Mouse (Mus musculus): Measurements from ENCODE around the gene Sec14l1. TPM values are rescaled to one million over a fixed set of nuclear protein-coding genes. Genes with fewer than 3 reads are reported as not detected.

The Sec14l1 gene
- total and polyA plus RNA-seq, 3 experiments, result 42.0 to 55.9 TPM; not detected in 1

GRCm38 (mm10) chr11:117101351-117101921 lies 13.5 kb upstream of the Sec14l1 start (continued):
- no peak for TF ChIP-seq USF2 (IDR thresholded peaks at IDR 0.05; ENCODE audit: borderline replicate concordance in 1 of 2, insufficient read depth in 1 of 2, low read depth in 1 of 2, low read length in 2 of 2)

DNA sequence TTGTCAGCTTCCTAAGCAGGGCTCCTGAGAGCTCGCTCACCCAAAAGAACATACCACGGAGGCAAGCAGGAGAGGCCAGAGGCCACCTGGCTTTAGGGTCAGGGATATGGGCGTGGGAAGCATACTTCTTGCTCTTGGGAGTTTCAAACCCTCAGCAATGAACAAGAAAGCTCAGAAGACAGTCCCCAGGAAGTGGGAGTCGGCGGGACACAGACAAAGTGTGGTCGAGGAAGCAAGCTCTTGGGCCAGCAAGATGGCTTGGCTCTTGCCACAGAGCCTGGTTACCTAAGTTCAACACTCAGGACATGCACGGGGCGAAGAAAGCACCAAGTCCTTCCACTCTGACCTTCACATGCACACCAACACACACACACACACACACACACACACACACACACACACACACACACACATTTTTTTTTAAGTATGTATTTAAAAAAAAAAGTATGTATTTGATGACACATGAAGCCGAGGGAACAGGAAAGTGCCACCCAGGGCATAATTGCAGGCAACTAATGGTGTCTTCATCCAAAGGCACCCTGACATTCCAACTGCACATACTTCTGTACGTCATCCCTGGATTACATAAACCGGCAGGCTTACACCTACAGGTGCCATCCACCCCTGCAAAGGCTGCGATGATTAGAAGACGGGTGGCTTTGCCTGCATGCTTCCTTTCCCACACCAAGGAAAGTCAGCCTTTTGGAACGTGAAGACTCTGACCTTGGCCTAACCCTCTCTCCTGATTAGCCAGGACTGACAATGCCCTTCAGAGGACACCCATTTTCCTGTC lies 12.8 kb upstream of the Sec14l1 start:
- no peak for TF ChIP-seq JUND (IDR thresholded peaks at IDR 0.05; ENCODE audit: low read depth, low read length)
- TF ChIP-seq USF1 (IDR thresholded peaks at IDR 0.05; ENCODE audit: low read depth, low read length), result no peak
- no peak for TF ChIP-seq KAT2A (conservative IDR thresholded peaks at IDR 0.05; ENCODE audit: low read depth, low read length)
- no peak for TF ChIP-seq GATA1 (IDR thresholded peaks at IDR 0.05; ENCODE audit: low read depth, low read length)
- no peak for TF ChIP-seq SMC3 (IDR thresholded peaks at IDR 0.05; ENCODE audit: low read depth, low read length)
- TF ChIP-seq E2F4 (IDR thresholded peaks at IDR 0.05; ENCODE audit: borderline replicate concordance, low read depth, low read length), result no peak
- no peak for TF ChIP-seq SIN3A (IDR thresholded peaks at IDR 0.05; ENCODE audit: low read length)
- TF ChIP-seq CHD2 (IDR thresholded peaks at IDR 0.05; ENCODE audit: low read length), result no peak
- no peak for TF ChIP-seq ELF1 (IDR thresholded peaks at IDR 0.05; ENCODE audit: low read depth, low read length)
- no peak for TF ChIP-seq ZC3H11A (IDR thresholded peaks at IDR 0.05; ENCODE audit: low read depth, low read length)
- no peak for TF ChIP-seq EP300 (IDR thresholded peaks at IDR 0.05; ENCODE audit: low read depth in 1 of 2, low read length in 2 of 2)
- no peak for TF ChIP-seq CTCF (IDR thresholded peaks at IDR 0.05 in 2 of 3, conservative IDR thresholded peaks at IDR 0.05 in 1 of 3; ENCODE audit: control insufficient read depth in 1 of 3, insufficient read depth in 1 of 3, low read depth in 2 of 3, low read length in 3 of 3, poor library complexity in 1 of 3, severe bottlenecking in 1 of 3)
- TF ChIP-seq MAZ (IDR thresholded peaks at IDR 0.05; ENCODE audit: low read depth, low read length), result no peak
- TF ChIP-seq CHD1 (IDR thresholded peaks at IDR 0.05; ENCODE audit: low read depth, low read length), result no peak
- no peak for TF ChIP-seq NELFE (IDR thresholded peaks at IDR 0.05; ENCODE audit: low read depth, low read length)
- TF ChIP-seq POLR2AphosphoS2 (IDR thresholded peaks at IDR 0.05; ENCODE audit: low read length), result no peak
- TF ChIP-seq MAX (IDR thresholded peaks at IDR 0.05; ENCODE audit: low read length), result no peak
- no peak for TF ChIP-seq MEF2A (IDR thresholded peaks at IDR 0.05; ENCODE audit: extremely low read depth, insufficient replicate concordance, low read depth, low read length, poor library complexity, severe bottlenecking)
- Histone ChIP-seq H3K4me1 (ENCODE audit: control insufficient read depth in 1 of 2, insufficient read depth in 2 of 2, low read length in 2 of 2) (peaks cover 7 to 14% of the 10 kb centered on the region in 2 experiments), H3K9me3 (replicated peaks; ENCODE audit: insufficient read depth, low read length) (no peaks in the 10 kb centered on the region), H3K27ac (ENCODE audit: control insufficient read depth, low read depth, low read length) (no peak overlapping the region), H3K79me2 (ENCODE audit: control insufficient read depth, insufficient read depth, low read length, poor library complexity) (no peaks in the 10 kb centered on the region), H3K9ac (ENCODE audit: control insufficient read depth, low read depth, low read length, poor library complexity, severe bottlenecking) (no peak overlapping the region), H3K27me3 (ENCODE audit: control insufficient read depth in 1 of 2, insufficient read depth in 2 of 2, low read length in 2 of 2) (no peaks in the 10 kb centered on the region), H3K36me3 (ENCODE audit: control insufficient read depth in 1 of 2, insufficient read depth in 2 of 2, low read length in 2 of 2) (peaks cover 0 to 11% of the 10 kb centered on the region in 2 experiments; a peak in 2 of 4 replicates), H3K4me3 (ENCODE audit: control insufficient read depth in 1 of 2, insufficient read depth in 1 of 2, low read depth in 2 of 2, low read length in 2 of 2) (no peak overlapping the region)
- no peak for DNase-seq (ENCODE audit: low read depth, low spot score)

Data from MEL (cell line).